Comparison of ENCODE assay signal across 28 mouse cellular contexts in genomic region chr1:161794447-161795211, GRCm38 (mm10). TPM values are rescaled to one million over a fixed set of nuclear protein-coding genes. Genes with fewer than 3 reads are reported as not detected.
DNase-seq lines count a peak whose midpoint lies in the region; ATAC-seq and TF ChIP-seq lines count a peak whose summit lies in the region.
"Had no signal": no experiment of that assay in that cellular context is flagged by ENCODE, and none has a peak within 500 bp of the region (broad histone marks: within the 10 kb centered on the region; RNA-seq: fewer than 3 reads in every experiment).

No protein-coding gene starts in this region.

- 43% methylated on average over 10 of the region's 10 CpGs for WGBS in liver, embryonic 12.5 days (ENCODE audit: insufficient replicate concordance)
- WGBS in liver, postnatal 0 days (ENCODE audit: insufficient replicate concordance) = 38% methylated on average over 10 of the region's 10 CpGs
- 88% methylated on average over 10 of the region's 10 CpGs for WGBS in hindbrain, embryonic 14.5 days

- peak overlapping the region; percentile 45 for H3K27ac ChIP-seq in liver, embryonic 12.5 days
- H3K27ac ChIP-seq in liver, postnatal 0 days (ENCODE audit: low read depth) = no peak overlapping the region
- H3K27ac ChIP-seq in CH12.LX (ENCODE audit: insufficient read depth, low read depth) = no peak overlapping the region
- H3K27ac ChIP-seq in left cerebral cortex, adult 2 months = no peak overlapping the region
- no peak overlapping the region for H3K27ac ChIP-seq in hindbrain, embryonic 14.5 days
- H3K27ac ChIP-seq: embryonic facial prominence, embryonic 13.5 days; heart, embryonic 10.5 days; hindbrain, embryonic 13.5 days; limb, embryonic 13.5 days; midbrain, embryonic 13.5 days; neural tube, embryonic 15.5 days had no signal

- TF ChIP-seq POLR2A in CH12.LX (IDR thresholded peaks at IDR 0.05; ENCODE audit: low read depth, low read length) = no peak

- in situ Hi-C loops in CH12.LX (cut with MboI; ENCODE audit: low pct_ligation_motif_present, low pct_unique_long_range_greater_than_20kb, low sequenced_read_pairs) = no loop called here

- no peaks in the 10 kb centered on the region for H3K36me3 ChIP-seq in liver, embryonic 12.5 days
- H3K36me3 ChIP-seq in liver, postnatal 0 days (replicated peaks; ENCODE audit: insufficient read depth, low read length) = no peaks in the 10 kb centered on the region
- no peaks in the 10 kb centered on the region for H3K36me3 ChIP-seq in CH12.LX (replicated peaks in 1 of 2; ENCODE audit: control insufficient read depth in 1 of 2, insufficient read depth in 1 of 2, low read length in 1 of 2)
- H3K36me3 ChIP-seq in hindbrain, embryonic 14.5 days (replicated peaks; ENCODE audit: control insufficient read depth, insufficient read depth) = no peaks in the 10 kb centered on the region
- H3K36me3 ChIP-seq: embryonic facial prominence, embryonic 13.5 days; heart, embryonic 10.5 days; hindbrain, embryonic 13.5 days; limb, embryonic 13.5 days; midbrain, embryonic 13.5 days; neural tube, embryonic 15.5 days had no signal

- no peaks in the 10 kb centered on the region for H3K9me3 ChIP-seq in liver, embryonic 12.5 days (replicated peaks)
- no peaks in the 10 kb centered on the region; the same call in 1 of the 2 replicates for H3K9me3 ChIP-seq in liver, postnatal 0 days (ENCODE audit: low read length)
- peaks cover 2% of the 10 kb centered on the region for H3K9me3 ChIP-seq in CH12.LX (replicated peaks; ENCODE audit: low read length)
- H3K9me3 ChIP-seq in hindbrain, embryonic 14.5 days (ENCODE audit: control insufficient read depth, low read length) = no peaks in the 10 kb centered on the region
- H3K9me3 ChIP-seq: embryonic facial prominence, embryonic 13.5 days; heart, embryonic 10.5 days; hindbrain, embryonic 13.5 days; limb, embryonic 13.5 days; midbrain, embryonic 13.5 days; neural tube, embryonic 15.5 days had no signal

- no peak for TF ChIP-seq EP300 in liver, postnatal 0 days (IDR thresholded peaks at IDR 0.05; ENCODE audit: low read depth)
- no peak; the same call in 1 of the 2 replicates for TF ChIP-seq EP300 in CH12.LX (IDR thresholded peaks at IDR 0.05; ENCODE audit: low read length)

- TF ChIP-seq CTCF in liver, postnatal 0 days (IDR thresholded peaks at IDR 0.05; ENCODE audit: low read depth) = no peak
- TF ChIP-seq CTCF in CH12.LX (conservative IDR thresholded peaks at IDR 0.05 in 1 of 2, IDR thresholded peaks at IDR 0.05 in 1 of 2; ENCODE audit: low read depth in 2 of 2, low read length in 2 of 2) = no peak
- no peak for TF ChIP-seq CTCF in left cerebral cortex, adult 2 months (IDR thresholded peaks at IDR 0.05)

- H3K9ac ChIP-seq in liver, embryonic 12.5 days = no peak overlapping the region
- H3K9ac ChIP-seq in liver, postnatal 0 days (replicated peaks) = no peak overlapping the region
- no peak overlapping the region for H3K9ac ChIP-seq in CH12.LX (ENCODE audit: insufficient read depth, low read depth)
- H3K9ac ChIP-seq in hindbrain, embryonic 14.5 days = no peak overlapping the region
- H3K9ac ChIP-seq: embryonic facial prominence, embryonic 13.5 days; hindbrain, embryonic 13.5 days; limb, embryonic 13.5 days; lung, embryonic 14.5 days; midbrain, embryonic 13.5 days; neural tube, embryonic 15.5 days had no signal

- intact Hi-C loops in left cerebral cortex, adult 2 months (cut with DNase I) = no loop called here

- no peak for TF ChIP-seq RAD21 in CH12.LX (IDR thresholded peaks at IDR 0.05; ENCODE audit: low read depth, low read length)

- peaks cover 61% of the 10 kb centered on the region for H3K4me1 ChIP-seq in liver, embryonic 12.5 days
- peaks cover 22% of the 10 kb centered on the region for H3K4me1 ChIP-seq in liver, postnatal 0 days (ENCODE audit: insufficient read depth)
- H3K4me1 ChIP-seq in CH12.LX (ENCODE audit: control insufficient read depth in 1 of 2, insufficient read depth in 2 of 2) = peaks cover 13 to 56% of the 10 kb centered on the region in 2 experiments
- no peaks in the 10 kb centered on the region for H3K4me1 ChIP-seq in hindbrain, embryonic 14.5 days (replicated peaks; ENCODE audit: control insufficient read depth, insufficient read depth, low read length)
- H3K4me1 ChIP-seq: embryonic facial prominence, embryonic 13.5 days; heart, embryonic 10.5 days; hindbrain, embryonic 13.5 days; limb, embryonic 13.5 days; midbrain, embryonic 13.5 days; neural tube, embryonic 15.5 days had no signal

- no peaks in the 10 kb centered on the region for H3K79me2 ChIP-seq in CH12.LX (replicated peaks; ENCODE audit: control insufficient read depth, extremely low read depth, insufficient read depth, poor library complexity, severe bottlenecking)

- no peak overlapping the region for H3K4me2 ChIP-seq in liver, embryonic 12.5 days
- H3K4me2 ChIP-seq in liver, postnatal 0 days (ENCODE audit: low read depth, low read length) = no peak overlapping the region
- peak overlapping the region; percentile 41 for H3K4me2 ChIP-seq in CH12.LX (ENCODE audit: insufficient read depth, low read depth, poor library complexity, severe bottlenecking)
- H3K4me2 ChIP-seq in hindbrain, embryonic 14.5 days (replicated peaks) = no peak overlapping the region
- H3K4me2 ChIP-seq: embryonic facial prominence, embryonic 13.5 days; hindbrain, embryonic 13.5 days; limb, embryonic 13.5 days; lung, embryonic 14.5 days; midbrain, embryonic 13.5 days; neural tube, embryonic 15.5 days had no signal

- DNase-seq in liver, postnatal 0 days = no peak
- no peak for DNase-seq in CH12.LX (ENCODE audit: extremely low read depth)
- DNase-seq in induced T-regulatory cell, adult 2 months (ENCODE audit: low read depth) = peak; percentile 74
- no peak for DNase-seq in left cerebral cortex, adult 2 months (ENCODE audit: extremely low spot score in 1 of 2, low spot score in 2 of 2)
- no peak for DNase-seq in hindbrain, embryonic 14.5 days (ENCODE audit: low spot score)
- DNase-seq in embryo, embryonic 9.5 days (ENCODE audit: extremely low spot score) = no peak
- DNase-seq: adrenal gland, adult 2 months; cerebellum, adult 9-11 months; gastrocnemius, postnatal 36 days; heart, postnatal 10 days; kidney, postnatal 10 days; lung, embryonic 14.5 days; lung, postnatal 36 days; right cerebral cortex, postnatal 4 days; thymus, adult 18-20 months had no signal

- no peak for ATAC-seq in liver, embryonic 12.5 days
- no peak for ATAC-seq in liver, postnatal 0 days
- peak; percentile 30; the same call in 1 of the 2 replicates for ATAC-seq in monocyte, adult 5-6 weeks (replicated peaks; ENCODE audit: insufficient number of reproducible peaks, low FRiP score, low TSS enrichment, poor library complexity, severe bottlenecking)
- no peak for ATAC-seq in hindbrain, embryonic 14.5 days (ENCODE audit: low FRiP score)
- ATAC-seq: forebrain, embryonic 14.5 days; intestine, postnatal 0 days; midbrain, embryonic 13.5 days had no signal

- H3K27me3 ChIP-seq in liver, embryonic 12.5 days (replicated peaks) = no peaks in the 10 kb centered on the region
- H3K27me3 ChIP-seq in liver, postnatal 0 days (ENCODE audit: insufficient read depth, low read length) = no peaks in the 10 kb centered on the region
- no peaks in the 10 kb centered on the region for H3K27me3 ChIP-seq in CH12.LX (replicated peaks)
- H3K27me3 ChIP-seq in hindbrain, embryonic 14.5 days (ENCODE audit: control insufficient read depth, insufficient read depth, low read length) = no peaks in the 10 kb centered on the region
- H3K27me3 ChIP-seq: embryonic facial prominence, embryonic 13.5 days; hindbrain, embryonic 13.5 days; limb, embryonic 13.5 days; midbrain, embryonic 13.5 days; neural tube, embryonic 15.5 days had no signal

- dilution Hi-C loops in CH12.LX (cut with MboI; ENCODE audit: extremely low pct_ligation_motif_present, extremely low pct_unique_long_range_greater_than_20kb, low sequenced_read_pairs) = no loop called here

- H3K4me3 ChIP-seq in liver, embryonic 12.5 days = no peak overlapping the region
- H3K4me3 ChIP-seq in liver, postnatal 0 days (ENCODE audit: low read depth, low read length) = no peak overlapping the region
- H3K4me3 ChIP-seq in CH12.LX (replicated peaks in 1 of 3; ENCODE audit: low read depth in 2 of 3, low read length in 2 of 3, poor library complexity in 1 of 3) = no peak overlapping the region
- no peak overlapping the region for H3K4me3 ChIP-seq in left cerebral cortex, adult 2 months
- no peak overlapping the region for H3K4me3 ChIP-seq in hindbrain, embryonic 14.5 days (replicated peaks; ENCODE audit: low read length)
- H3K4me3 ChIP-seq: embryonic facial prominence, embryonic 13.5 days; heart, embryonic 10.5 days; hindbrain, embryonic 13.5 days; limb, embryonic 13.5 days; midbrain, embryonic 13.5 days; neural tube, embryonic 15.5 days had no signal

TF ChIP-seq in CH12.LX, 34 proteins besides CTCF, POLR2A, EP300 and RAD21:
- TF ChIP-seq SMC3 (IDR thresholded peaks at IDR 0.05; ENCODE audit: low read depth, low read length) = no peak
- no peak for TF ChIP-seq JUND (conservative IDR thresholded peaks at IDR 0.05; ENCODE audit: low read depth, low read length)
- no peak for TF ChIP-seq ZC3H11A (IDR thresholded peaks at IDR 0.05; ENCODE audit: low read depth, low read length)
- no peak for TF ChIP-seq MAZ (IDR thresholded peaks at IDR 0.05; ENCODE audit: low read depth, low read length)
- no peak for TF ChIP-seq JUN (IDR thresholded peaks at IDR 0.05; ENCODE audit: insufficient read depth, low read depth, low read length)
- TF ChIP-seq NRF1 (IDR thresholded peaks at IDR 0.05; ENCODE audit: low read depth, low read length) = no peak
- no peak for TF ChIP-seq PAX5 (IDR thresholded peaks at IDR 0.05; ENCODE audit: low read length)
- TF ChIP-seq KAT2A (IDR thresholded peaks at IDR 0.05; ENCODE audit: insufficient replicate concordance, low read length) = no peak
- TF ChIP-seq CHD1 (IDR thresholded peaks at IDR 0.05; ENCODE audit: low read depth, low read length) = no peak
- no peak for TF ChIP-seq USF2 (conservative IDR thresholded peaks at IDR 0.05; ENCODE audit: low read depth, low read length)
- TF ChIP-seq ELF1 (IDR thresholded peaks at IDR 0.05; ENCODE audit: low read depth, low read length) = no peak
- no peak for TF ChIP-seq ZNF384 (IDR thresholded peaks at IDR 0.05; ENCODE audit: low read depth, low read length)
- no peak for TF ChIP-seq ZMIZ1 (IDR thresholded peaks at IDR 0.05; ENCODE audit: low read depth, low read length)
- no peak for TF ChIP-seq BHLHE40 (IDR thresholded peaks at IDR 0.05; ENCODE audit: low read depth, low read length)
- no peak for TF ChIP-seq RCOR1 (conservative IDR thresholded peaks at IDR 0.05; ENCODE audit: low read depth, low read length)

RNA-seq across cellular contexts. Expression of gene Fasl, which starts 6.3 kb away (rescaled TPM):
- not detected in 2 replicates for polyA plus RNA-seq in liver, embryonic 12.5 days (2016; fragmentation: Nextera tagmentation; extraction: Ambion mirVana)
- 0.08 and 0.19 TPM in 2 replicates for polyA plus RNA-seq in liver, postnatal 0 days (2015; fragmentation: Nextera tagmentation; extraction: Ambion mirVana)
- 0.08 TPM in 2 replicates for total RNA-seq in CH12.LX (2012; rRNA removed)
- 0.32 and 0.35 TPM in 2 replicates for total RNA-seq in CH12.LX (2014; rRNA removed)
- not detected in 2 replicates for polyA plus RNA-seq in CH12.LX (2012; ENCODE audit: insufficient read length, low read depth)
- 161 to 263 TPM (median 164 TPM) in 3 replicates for total RNA-seq in monocyte, adult 5-6 weeks (2017)
- total RNA-seq in left cerebral cortex, adult 2 months (2021) = under 1 TPM; 0.18 to 0.23 TPM
- 0.42 TPM in 1 of 2 replicates, not detected in the other for polyA plus RNA-seq in hindbrain, embryonic 14.5 days (2014; fragmentation: Nextera tagmentation; extraction: Ambion mirVana)
- total RNA-seq: adrenal gland, adult 2 months; gastrocnemius, postnatal 36 days; heart, postnatal 10 days; layer of hippocampus, adult 18-20 months; left cerebral cortex, postnatal 14 days had no signal
- polyA plus RNA-seq: adrenal gland, adult 2 months; embryonic facial prominence, embryonic 13.5 days; heart, embryonic 10.5 days; intestine, postnatal 0 days; limb, embryonic 13.5 days; lung, embryonic 14.5 days; stomach, embryonic 14.5 days had no signal
